Mouse (Mus musculus) cerebellum, postnatal 4 days (tissue): ENCODE results near the gene Adcy9.
"Not testable (repeated sequence)": the region's sequence is repeated elsewhere in the genome, so short reads cannot be mapped to it uniquely, and the experiment has no call there.

ENCODE experiments used
- DNase-seq, 2 experiments: peaks; one replicate each; pipeline ENCODE4 v3.0.0; 2022; ENCODE audit warnings: low spot score in 2 of 2, mixed read lengths in 1 of 2

Adcy9 gene

DNA sequence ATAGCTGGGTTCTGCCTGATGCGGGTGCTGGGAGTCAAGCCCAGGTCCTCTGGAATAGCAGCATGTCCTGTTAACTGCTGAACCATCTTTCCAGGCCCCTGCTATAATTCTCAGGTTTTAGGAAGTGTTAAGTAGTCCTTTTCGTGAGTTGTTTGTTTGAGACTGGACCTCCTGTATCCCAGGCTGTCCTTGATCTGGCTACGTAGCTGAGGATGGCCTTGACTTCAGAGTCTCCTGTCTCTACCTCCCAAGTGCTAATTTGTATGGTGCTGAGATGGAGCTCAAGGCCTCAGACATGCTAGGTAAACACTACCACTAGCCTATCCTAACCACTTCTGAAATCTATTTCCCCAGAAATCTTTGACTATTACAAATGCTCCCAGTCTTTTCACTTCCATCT lies 37.9 kb downstream of the Adcy9 start:
- no peak for DNase-seq

- no peak for DNase-seq
These were observed 38.8 kb downstream of the Adcy9 start for GRCm38 (mm10) chr16:4381487-4381886.

- DNase-seq, result no peak
These were observed 41.5 kb downstream of the Adcy9 start for GRCm38 (mm10) chr16:4378788-4379187.

DNA sequence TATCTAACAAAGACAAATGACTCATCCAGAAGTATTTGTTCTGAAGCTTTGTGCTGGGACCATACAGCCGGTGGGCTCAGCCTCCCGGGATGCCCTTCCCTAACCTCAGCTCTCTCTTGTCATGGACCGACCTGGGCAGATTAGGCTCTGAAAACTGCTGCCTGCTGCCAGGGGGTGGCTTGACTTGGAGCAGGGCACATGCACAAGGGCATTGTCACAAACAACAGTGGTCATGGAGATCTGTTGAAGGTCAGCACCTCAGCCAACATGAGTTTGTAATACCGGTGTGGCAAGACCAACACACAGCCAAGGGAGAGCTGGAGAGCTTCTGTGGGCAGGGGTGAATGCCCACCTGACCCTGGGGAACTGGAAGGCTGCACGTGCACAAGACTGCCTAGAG lies 42.7 kb downstream of the Adcy9 start:
- DNase-seq, result no peak

GRCm38 (mm10) chr16:4374780-4375380 lies 45.4 kb downstream of the Adcy9 start:
- no peak for DNase-seq

GRCm38 (mm10) chr16:4374270-4374669 lies 46.0 kb downstream of the Adcy9 start:
- DNase-seq, result no peak

DNA sequence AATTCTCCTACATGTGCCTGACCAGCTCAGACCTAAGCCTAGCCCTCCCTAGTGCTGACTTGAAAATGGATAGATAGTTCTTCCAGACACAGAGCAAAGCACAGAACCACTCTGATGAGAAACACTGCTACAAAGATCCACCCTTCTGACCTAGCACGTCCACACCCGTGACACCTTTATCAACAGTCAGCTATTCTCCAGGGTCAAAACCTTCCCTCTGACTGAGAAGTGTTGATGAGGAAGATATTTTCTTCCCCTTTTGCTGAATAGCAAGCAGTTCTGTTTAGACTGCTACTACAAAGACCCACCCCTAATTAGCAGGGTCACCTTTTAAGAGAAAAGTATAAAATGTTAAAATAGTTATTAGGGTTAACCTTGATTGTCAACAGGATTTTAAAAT lies 49.3 kb downstream of the Adcy9 start:
- no peak for DNase-seq

DNA sequence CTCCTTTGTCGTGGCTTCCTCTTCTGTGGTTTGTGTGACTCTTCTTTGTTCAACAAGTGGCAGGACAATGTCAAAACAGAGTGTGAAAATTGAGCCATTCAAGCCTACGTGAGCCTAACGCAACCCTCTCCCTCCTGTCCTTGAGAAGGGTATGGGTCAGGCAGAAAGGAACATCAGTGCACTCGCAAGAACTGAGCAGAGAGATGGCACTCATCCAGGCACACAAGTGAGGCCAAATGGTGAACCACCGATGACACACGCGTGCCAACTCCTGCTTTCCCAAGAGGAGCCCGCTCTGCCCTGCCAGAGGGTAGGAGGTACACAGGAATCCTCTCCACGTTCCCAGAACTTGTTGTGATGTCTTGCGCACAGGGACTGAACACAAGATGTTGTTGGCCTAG lies 50.2 kb downstream of the Adcy9 start:
- DNase-seq, result peak in 1 of 2 experiments; percentile 52

DNA sequence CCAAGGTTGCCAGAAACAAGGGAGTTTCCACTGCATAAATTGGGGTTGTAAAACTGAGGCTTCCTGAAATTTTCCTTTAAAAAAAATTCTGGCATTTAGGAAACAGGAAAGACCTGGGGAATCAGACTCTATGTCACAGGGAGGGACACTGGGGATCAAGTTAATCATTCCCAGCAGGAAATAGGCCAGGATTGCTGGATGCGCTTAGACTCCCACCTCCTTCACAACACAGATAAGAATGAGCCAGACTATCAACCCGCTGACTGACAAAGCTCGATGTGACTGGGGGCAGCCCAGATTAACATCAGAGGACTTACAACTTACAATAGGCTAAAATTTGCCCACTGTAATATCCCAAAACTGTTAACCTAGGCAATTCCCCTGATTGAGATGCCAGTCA lies 52.4 kb downstream of the Adcy9 start:
- DNase-seq, result no peak

DNA sequence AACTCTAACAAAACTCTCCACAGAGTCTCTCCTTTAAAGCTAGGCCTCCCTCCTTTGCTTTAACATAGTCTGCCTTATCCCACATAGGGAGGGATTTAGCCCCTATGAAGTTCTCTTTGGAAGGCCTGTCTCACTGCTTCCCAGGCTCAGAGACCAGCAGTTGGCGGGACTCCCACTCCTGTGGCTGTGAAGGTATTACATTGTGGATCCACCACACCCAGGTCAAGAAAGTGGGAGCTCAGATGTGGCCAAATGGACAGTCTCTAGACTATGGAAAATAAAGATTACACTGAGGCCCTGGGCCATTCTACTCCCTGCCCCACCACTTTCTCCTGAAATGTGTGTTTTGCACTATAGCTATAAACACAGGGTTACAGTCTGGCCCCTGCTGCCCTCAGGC lies 53.0 kb downstream of the Adcy9 start:
- no peak for DNase-seq

DNA sequence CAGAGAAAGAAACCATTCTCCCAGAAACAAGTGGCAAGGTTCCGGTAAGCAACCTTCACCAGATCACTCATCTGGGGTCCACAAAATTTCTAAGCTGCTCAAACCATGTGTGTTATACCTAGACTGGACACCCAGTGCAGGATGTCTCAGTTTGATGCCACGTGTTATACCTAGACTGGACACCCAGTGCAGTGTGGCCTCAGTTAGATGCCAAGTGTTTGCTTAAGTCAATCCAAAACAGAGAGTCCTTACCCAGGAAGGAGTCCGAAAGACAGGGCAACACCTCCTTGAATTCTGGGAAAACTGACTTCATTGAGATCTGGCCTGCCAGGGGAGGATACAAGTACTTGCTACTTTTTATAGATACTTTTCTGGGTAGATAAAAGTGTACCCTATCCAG lies 53.6 kb downstream of the Adcy9 start:
- no peak for DNase-seq

DNA sequence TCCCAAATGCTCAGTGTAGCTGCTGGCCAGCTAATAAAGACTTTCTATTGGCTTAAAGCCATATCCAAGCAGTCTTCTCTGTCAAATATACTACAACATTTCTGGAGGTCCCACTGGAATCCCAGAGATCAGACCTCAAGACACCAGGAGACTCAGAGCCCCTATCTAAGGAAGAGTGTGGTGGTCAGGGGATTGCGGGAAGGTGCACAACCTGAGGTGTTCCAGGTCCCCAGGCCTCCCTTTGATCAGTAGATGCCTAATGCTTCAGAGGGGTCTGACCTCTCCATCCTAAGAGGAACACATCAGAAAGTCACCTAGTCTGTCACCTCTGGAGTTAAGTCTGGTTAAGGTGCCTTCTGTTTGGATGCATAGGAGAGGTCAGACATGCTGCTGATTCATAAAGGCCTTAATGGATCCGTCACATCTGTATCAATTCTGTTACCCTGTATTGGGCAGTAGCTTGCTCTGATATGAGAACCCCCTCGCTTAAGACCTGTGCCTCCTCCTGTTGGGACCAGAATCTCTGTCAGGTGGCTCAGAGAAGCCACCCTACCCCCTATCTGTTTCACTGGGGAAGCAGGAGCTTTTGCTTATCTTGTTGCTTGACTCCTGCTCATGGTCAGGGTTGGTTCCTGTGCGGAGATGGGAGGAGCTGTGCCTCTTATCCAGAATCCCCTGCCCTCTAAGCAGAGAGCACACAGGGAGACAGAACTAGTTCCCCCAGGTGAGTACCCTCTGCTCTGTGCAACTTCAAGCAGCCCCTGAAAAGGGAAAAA lies 56.8 kb downstream of the Adcy9 start:
- no peak for DNase-seq

- DNase-seq, result no peak
These were observed 64.8 kb downstream of the Adcy9 start for GRCm38 (mm10) chr16:4355260-4356043.

GRCm38 (mm10) chr16:4342579-4342978 lies 77.7 kb downstream of the Adcy9 start:
- no peak for DNase-seq

- no peak for DNase-seq
These were observed 78.8 kb downstream of the Adcy9 start for GRCm38 (mm10) chr16:4341316-4342062.

GRCm38 (mm10) chr16:4339216-4339615 lies 81.1 kb downstream of the Adcy9 start:
- not testable (repeated sequence) for DNase-seq

GRCm38 (mm10) chr16:4337269-4337668 lies 83.0 kb downstream of the Adcy9 start:
- no peak for DNase-seq

GRCm38 (mm10) chr16:4333788-4334187 lies 86.5 kb downstream of the Adcy9 start:
- no peak for DNase-seq

DNA sequence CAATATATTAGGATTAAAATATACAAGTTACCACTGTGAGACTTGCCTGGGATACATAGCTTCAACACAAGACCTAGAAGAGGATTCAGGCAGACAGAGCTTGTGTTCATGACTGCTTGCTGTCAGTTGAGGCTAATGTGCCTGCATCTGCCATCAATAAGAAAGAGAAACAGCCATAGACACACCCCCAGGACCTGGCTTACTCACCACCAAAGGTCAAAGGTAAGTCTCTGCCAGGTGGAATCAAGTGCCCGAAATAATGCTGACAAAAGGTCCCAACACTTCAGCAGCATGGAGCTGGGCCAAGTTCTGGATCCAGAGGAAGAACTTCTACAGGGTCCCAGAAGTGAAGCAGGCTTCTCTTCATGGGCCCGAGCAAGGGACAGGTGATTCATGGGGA lies 86.9 kb downstream of the Adcy9 start:
- no peak for DNase-seq

DNA sequence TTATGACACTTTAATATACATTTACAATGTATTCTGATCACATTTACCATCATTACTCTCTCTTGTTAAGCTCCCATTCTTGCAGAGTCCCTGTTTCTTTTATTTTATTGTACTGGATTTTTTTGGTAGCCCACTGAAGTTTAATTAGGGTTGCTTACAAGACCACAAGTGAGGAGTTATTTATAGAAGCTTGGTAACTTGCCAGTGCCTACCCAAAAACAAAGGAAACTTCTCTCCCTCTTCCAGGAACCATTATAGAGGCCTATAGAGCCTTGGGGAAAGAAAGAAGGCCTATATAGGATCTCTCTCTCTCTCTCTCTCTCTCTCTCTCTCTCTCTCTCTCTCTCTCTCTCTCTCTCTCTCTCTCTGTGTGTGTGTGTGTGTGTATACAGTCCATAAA lies 93.2 kb downstream of the Adcy9 start:
- DNase-seq, result no peak

DNA sequence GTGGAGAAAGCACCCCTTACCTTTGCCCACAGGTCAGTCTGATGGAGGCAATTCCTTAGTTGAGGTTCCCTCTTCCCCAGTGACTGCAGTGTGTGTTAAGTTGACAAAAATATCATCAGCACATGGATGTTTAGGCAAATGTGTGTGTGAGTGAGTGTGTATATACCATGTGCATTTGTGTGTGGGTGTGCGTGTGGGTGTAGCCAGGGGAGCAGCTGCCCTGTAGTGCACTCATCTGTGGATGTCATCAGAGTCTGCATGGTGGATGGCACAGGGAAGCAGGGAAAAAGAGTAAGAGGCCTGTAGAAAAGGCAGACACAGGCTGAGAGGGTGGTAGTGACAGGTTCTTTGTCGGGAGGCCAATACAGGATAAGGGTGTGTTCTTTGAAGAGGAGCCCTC lies 94.5 kb downstream of the Adcy9 start:
- no peak for DNase-seq

- no peak for DNase-seq
These were observed 95.3 kb downstream of the Adcy9 start for GRCm38 (mm10) chr16:4324967-4325366.
